Mouse (Mus musculus): ENCODE data around the gene Polg. TPM values are rescaled to one million over a fixed set of nuclear protein-coding genes. Genes with fewer than 3 reads are reported as not detected.

The Polg gene
- polyA plus RNA-seq, 1 experiment: 37.8 TPM

DNA sequence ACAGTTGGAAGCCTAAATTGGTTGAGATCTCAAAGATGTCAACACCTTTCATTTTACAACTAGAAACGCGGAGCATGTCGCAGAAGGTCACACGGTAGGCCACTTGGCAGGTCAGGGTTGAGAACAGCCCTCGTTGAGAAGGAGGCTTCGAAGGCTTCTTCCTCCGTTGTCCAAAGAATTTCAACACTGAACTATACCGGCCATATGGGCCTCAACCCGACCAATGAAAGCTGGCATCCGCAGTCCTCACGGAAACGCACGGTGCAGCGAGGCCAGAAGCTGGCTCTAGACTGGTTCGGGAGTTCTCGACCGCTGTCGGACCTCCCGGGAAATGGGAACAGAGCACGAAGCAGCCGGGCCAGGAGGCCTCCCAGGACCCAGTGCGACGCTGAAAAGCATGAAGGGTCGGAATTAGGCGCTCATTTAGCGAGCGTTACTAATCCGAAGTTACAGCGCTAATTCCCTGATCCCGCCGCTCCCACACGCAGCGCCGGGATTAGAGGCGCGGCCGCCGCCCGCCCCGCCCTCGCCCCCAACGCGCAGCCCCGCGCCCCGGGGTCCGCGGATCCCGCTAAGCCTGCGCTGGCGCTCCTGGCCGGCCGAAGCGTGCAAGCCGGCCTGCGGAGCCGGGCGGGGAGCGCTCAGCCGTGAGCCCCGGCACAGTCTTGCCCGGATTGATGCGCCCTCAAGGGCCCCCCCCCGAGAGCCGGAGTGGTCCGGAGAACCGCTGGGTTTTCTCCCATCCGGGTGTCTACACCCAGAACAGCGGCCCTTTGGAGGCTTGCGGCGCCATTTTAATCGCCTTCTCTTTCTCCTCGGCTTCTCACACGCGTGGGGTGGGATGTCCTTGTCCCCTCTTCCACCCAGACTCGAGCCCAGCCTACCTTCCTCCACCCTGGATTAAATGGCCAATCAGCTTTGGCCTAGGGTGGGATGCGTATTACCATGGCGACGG is 42.4 kb upstream of the Polg start:
- no peaks in the 10 kb centered on the region for H3K79me3 ChIP-seq (ENCODE audit: low read depth)
- H3K79me2 ChIP-seq (ENCODE audit: control insufficient read depth, insufficient read depth): no peaks in the 10 kb centered on the region
- H3K27me3 ChIP-seq (ENCODE audit: control insufficient read depth, insufficient read depth, insufficient read length): peaks cover 79% of the 10 kb centered on the region
- H3K36me3 ChIP-seq (ENCODE audit: control insufficient read depth, insufficient read depth): no peaks in the 10 kb centered on the region
- TF ChIP-seq CTCF (IDR thresholded peaks at IDR 0.05; ENCODE audit: control insufficient read depth, insufficient read depth, insufficient read length): no peak
- no peak for TF ChIP-seq CEBPB (IDR thresholded peaks at IDR 0.05; ENCODE audit: low read depth)
- TF ChIP-seq MYOD1 (IDR thresholded peaks at IDR 0.05; ENCODE audit: control insufficient read depth, insufficient read length, low read depth): no peak
- no peak for TF ChIP-seq MYOG (IDR thresholded peaks at IDR 0.05; ENCODE audit: control insufficient read depth, extremely low read depth, insufficient read length)
- TF ChIP-seq MAX (IDR thresholded peaks at IDR 0.05): no peak
- TF ChIP-seq FOSL1 (IDR thresholded peaks at IDR 0.05; ENCODE audit: insufficient read depth, low read length, poor library complexity, severe bottlenecking): no peak
- TF ChIP-seq USF1 (IDR thresholded peaks at IDR 0.05; ENCODE audit: low read depth): no peak
- H3ac ChIP-seq (ENCODE audit: control insufficient read depth, insufficient read length, low read depth): no peak overlapping the region
- H3K4me3 ChIP-seq (ENCODE audit: insufficient read depth, poor library complexity, severe bottlenecking): no peak overlapping the region

DNA sequence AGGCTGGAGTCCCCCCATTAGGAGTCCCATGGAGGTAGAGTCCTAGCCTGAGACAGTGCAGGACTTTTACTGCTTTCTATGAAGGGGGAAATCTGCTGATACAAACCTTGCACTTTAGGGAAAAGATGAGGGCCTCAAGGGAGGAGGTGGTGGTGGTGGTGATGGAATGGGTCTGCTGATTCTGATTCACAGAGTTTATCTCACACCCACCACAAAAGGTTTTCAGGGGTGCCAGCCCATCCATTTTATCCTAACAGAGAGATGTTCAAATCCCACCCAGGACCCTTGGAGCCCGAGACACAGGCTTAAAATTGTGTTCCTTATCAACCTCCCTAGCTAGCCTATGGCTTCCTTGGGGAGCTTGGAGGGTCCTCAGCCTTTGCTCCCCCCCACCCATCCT is 41.6 kb upstream of the Polg start:
- H3K27me3 ChIP-seq (ENCODE audit: control insufficient read depth, insufficient read depth, insufficient read length): peaks cover 87% of the 10 kb centered on the region
- no peaks in the 10 kb centered on the region for H3K79me3 ChIP-seq (ENCODE audit: low read depth)

DNA sequence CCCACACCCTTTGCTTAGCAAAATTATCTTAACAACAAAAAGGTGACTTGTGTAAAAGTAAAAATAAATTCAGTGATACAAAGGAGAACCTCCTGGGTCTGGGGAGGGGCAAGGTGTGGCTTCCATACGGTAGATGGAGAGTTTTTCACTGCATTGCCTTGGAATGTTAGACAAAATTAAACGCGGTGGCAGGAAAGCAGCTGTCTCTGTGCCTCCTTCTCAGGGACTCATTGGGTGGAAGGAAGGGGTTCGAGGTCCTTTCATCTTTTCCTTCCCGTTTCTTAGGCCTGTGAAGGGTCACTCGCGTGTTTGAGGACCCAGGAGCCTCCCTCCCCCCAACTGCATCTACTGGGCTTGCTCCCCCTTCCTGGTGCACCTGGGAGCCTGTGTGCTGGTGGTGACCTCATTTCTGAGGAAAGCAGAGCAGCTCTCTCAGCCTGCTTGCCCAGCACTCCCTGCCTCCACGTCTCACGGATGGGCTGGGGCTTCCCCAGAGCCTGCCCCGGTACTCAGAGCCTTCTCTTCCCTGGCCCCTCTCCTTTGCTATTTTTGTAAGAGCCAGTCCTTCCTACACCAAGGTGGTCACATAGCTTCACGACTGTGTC is 41.0 kb upstream of the Polg start:
- Histone ChIP-seq H3K27me3 (ENCODE audit: control insufficient read depth, insufficient read depth, insufficient read length) (peaks cover 88% of the 10 kb centered on the region), H3K79me3 (ENCODE audit: low read depth) (no peaks in the 10 kb centered on the region), H3K79me2 (ENCODE audit: control insufficient read depth, insufficient read depth) (no peaks in the 10 kb centered on the region), H3K4me3 (ENCODE audit: insufficient read depth, poor library complexity, severe bottlenecking) (no peak overlapping the region), H3K36me3 (ENCODE audit: control insufficient read depth, insufficient read depth) (no peaks in the 10 kb centered on the region), H3ac (ENCODE audit: control insufficient read depth, insufficient read length, low read depth) (no peak overlapping the region)
- no peak for TF ChIP-seq MYOG (IDR thresholded peaks at IDR 0.05; ENCODE audit: control insufficient read depth, extremely low read depth, insufficient read length)
- no peak for TF ChIP-seq MYOD1 (IDR thresholded peaks at IDR 0.05; ENCODE audit: control insufficient read depth, insufficient read length, low read depth)
- no peak for TF ChIP-seq FOSL1 (IDR thresholded peaks at IDR 0.05; ENCODE audit: insufficient read depth, low read length, poor library complexity, severe bottlenecking)
- no peak for TF ChIP-seq CEBPB (IDR thresholded peaks at IDR 0.05; ENCODE audit: low read depth)
- no peak for TF ChIP-seq CTCF (IDR thresholded peaks at IDR 0.05; ENCODE audit: control insufficient read depth, insufficient read depth, insufficient read length)
- no peak for TF ChIP-seq MAX (IDR thresholded peaks at IDR 0.05)
- TF ChIP-seq USF1 (IDR thresholded peaks at IDR 0.05; ENCODE audit: low read depth): no peak

More for the DNA sequence above, 41.6 kb upstream of the Polg start:
- Histone ChIP-seq H3K36me3 (ENCODE audit: control insufficient read depth, insufficient read depth) (no peaks in the 10 kb centered on the region), H3K4me3 (ENCODE audit: insufficient read depth, poor library complexity, severe bottlenecking) (no peak overlapping the region), H3K79me2 (ENCODE audit: control insufficient read depth, insufficient read depth) (no peaks in the 10 kb centered on the region), H3ac (ENCODE audit: control insufficient read depth, insufficient read length, low read depth) (no peak overlapping the region)
- no peak for TF ChIP-seq MAX (IDR thresholded peaks at IDR 0.05)
- no peak for TF ChIP-seq USF1 (IDR thresholded peaks at IDR 0.05; ENCODE audit: low read depth)
- no peak for TF ChIP-seq CTCF (IDR thresholded peaks at IDR 0.05; ENCODE audit: control insufficient read depth, insufficient read depth, insufficient read length)
- no peak for TF ChIP-seq FOSL1 (IDR thresholded peaks at IDR 0.05; ENCODE audit: insufficient read depth, low read length, poor library complexity, severe bottlenecking)
- TF ChIP-seq MYOD1 (IDR thresholded peaks at IDR 0.05; ENCODE audit: control insufficient read depth, insufficient read length, low read depth): no peak
- TF ChIP-seq MYOG (IDR thresholded peaks at IDR 0.05; ENCODE audit: control insufficient read depth, extremely low read depth, insufficient read length): no peak
- TF ChIP-seq CEBPB (IDR thresholded peaks at IDR 0.05; ENCODE audit: low read depth): no peak

DNA sequence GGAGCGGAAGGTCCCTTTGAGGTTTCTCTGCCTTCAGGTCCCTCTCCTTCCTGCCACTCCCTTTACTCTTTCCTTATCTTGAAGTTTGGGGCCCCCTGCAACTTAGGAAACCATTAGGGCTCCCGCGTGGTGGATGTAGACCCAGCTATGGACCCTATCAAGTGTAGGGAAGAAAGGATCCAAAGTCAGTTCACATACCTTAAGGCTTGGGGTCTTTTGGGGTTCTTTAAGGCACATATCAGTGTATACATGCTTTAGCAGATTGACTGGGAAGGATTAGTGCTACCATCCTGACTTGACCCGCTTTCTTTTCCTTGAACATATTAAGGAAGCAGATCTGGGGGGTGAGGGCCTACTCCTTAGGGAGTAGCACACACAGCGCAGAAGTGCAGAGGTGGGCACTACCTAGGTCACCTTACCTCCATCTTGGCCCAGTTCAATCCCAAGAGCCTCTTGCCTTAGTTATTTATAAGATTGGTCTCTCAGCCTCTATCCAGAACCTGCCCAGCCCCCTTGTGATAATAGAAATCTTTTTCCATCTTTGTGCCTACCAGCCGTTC is 40.4 kb upstream of the Polg start:
- Histone ChIP-seq H3K27me3 (ENCODE audit: control insufficient read depth, insufficient read depth, insufficient read length) (peaks cover 87% of the 10 kb centered on the region), H3K36me3 (ENCODE audit: control insufficient read depth, insufficient read depth) (no peaks in the 10 kb centered on the region), H3K4me3 (ENCODE audit: insufficient read depth, poor library complexity, severe bottlenecking) (no peak overlapping the region), H3K79me2 (ENCODE audit: control insufficient read depth, insufficient read depth) (no peaks in the 10 kb centered on the region), H3ac (ENCODE audit: control insufficient read depth, insufficient read length, low read depth) (no peak overlapping the region), H3K79me3 (ENCODE audit: low read depth) (no peaks in the 10 kb centered on the region)
- TF ChIP-seq MYOD1 (IDR thresholded peaks at IDR 0.05; ENCODE audit: control insufficient read depth, insufficient read length, low read depth) (no peak), CTCF (IDR thresholded peaks at IDR 0.05; ENCODE audit: control insufficient read depth, insufficient read depth, insufficient read length) (no peak), FOSL1 (IDR thresholded peaks at IDR 0.05; ENCODE audit: insufficient read depth, low read length, poor library complexity, severe bottlenecking) (no peak), CEBPB (IDR thresholded peaks at IDR 0.05; ENCODE audit: low read depth) (no peak), MYOG (IDR thresholded peaks at IDR 0.05; ENCODE audit: control insufficient read depth, extremely low read depth, insufficient read length) (no peak), MAX (IDR thresholded peaks at IDR 0.05) (no peak), USF1 (IDR thresholded peaks at IDR 0.05; ENCODE audit: low read depth) (no peak)

DNA sequence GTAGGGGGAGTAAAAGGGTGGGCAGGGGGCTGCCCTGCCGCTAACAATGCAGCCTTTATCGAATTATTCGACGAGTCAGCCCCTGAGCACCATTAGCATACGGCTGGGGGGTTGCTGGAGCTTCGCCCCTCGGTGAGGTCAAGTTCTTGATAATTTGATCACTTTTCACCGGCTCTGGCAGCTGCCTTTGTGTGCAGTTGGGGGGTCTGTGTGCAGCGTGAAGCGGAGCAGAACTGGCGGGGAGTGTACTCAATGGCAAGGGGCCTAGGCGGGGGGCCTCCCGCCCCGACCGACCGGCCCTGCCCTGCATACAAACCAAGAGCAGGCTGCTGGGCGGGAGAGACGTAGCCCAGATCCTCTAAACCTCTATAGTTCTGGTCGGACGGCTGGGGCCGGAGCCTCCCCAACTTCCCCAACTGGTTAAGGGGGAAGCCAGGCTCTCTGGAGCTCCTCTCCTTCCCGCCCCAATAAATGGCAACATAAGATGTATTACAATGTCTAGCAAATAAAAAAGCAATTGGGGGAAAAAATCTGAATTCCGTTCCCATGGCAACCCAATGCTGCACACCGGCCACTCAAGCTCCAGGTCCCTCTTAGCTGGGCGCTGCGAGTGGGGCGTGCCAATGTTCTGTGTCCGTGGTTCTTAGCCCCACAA is 39.8 kb upstream of the Polg start:
- no peak overlapping the region for H3ac ChIP-seq (ENCODE audit: control insufficient read depth, insufficient read length, low read depth)
- H3K27me3 ChIP-seq (ENCODE audit: control insufficient read depth, insufficient read depth, insufficient read length): peaks cover 91% of the 10 kb centered on the region
- TF ChIP-seq FOSL1 (IDR thresholded peaks at IDR 0.05; ENCODE audit: insufficient read depth, low read length, poor library complexity, severe bottlenecking): no peak
- no peak for TF ChIP-seq USF1 (IDR thresholded peaks at IDR 0.05; ENCODE audit: low read depth)
- TF ChIP-seq CTCF (IDR thresholded peaks at IDR 0.05; ENCODE audit: control insufficient read depth, insufficient read depth, insufficient read length): no peak
- no peak for TF ChIP-seq CEBPB (IDR thresholded peaks at IDR 0.05; ENCODE audit: low read depth)
- TF ChIP-seq MYOD1 (IDR thresholded peaks at IDR 0.05; ENCODE audit: control insufficient read depth, insufficient read length, low read depth): no peak
- TF ChIP-seq MYOG (IDR thresholded peaks at IDR 0.05; ENCODE audit: control insufficient read depth, extremely low read depth, insufficient read length): no peak
- TF ChIP-seq MAX (IDR thresholded peaks at IDR 0.05): no peak
- H3K79me3 ChIP-seq (ENCODE audit: low read depth): no peaks in the 10 kb centered on the region
- H3K4me3 ChIP-seq (ENCODE audit: insufficient read depth, poor library complexity, severe bottlenecking): no peak overlapping the region
- H3K79me2 ChIP-seq (ENCODE audit: control insufficient read depth, insufficient read depth): no peaks in the 10 kb centered on the region
- no peaks in the 10 kb centered on the region for H3K36me3 ChIP-seq (ENCODE audit: control insufficient read depth, insufficient read depth)
